13 mouse cellular contexts compared by ENCODE assay signal in the genomic region with DNA sequence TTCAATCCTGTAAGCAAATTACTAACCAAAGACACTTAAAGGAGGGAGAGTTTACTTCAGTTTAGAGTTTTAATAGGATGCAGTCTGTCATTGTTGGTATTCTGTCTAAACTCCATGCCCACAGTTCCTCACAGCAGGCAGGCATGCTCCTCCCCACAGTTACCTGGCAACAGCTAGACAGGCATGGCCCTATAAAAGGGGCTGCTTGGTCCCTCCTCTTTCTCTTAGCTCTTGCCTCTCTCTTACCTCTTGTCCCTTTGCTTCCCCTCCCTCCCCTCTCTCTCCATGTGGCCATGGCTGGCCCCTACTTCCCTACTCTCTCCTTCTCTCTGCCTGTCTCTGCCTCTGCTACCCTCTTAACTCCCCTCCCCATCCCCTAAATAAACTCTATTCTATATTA.
DNase-seq lines count a peak whose midpoint lies in the region; ATAC-seq lines count a peak whose summit lies in the region.
"Had no signal": no experiment of that assay in that cellular context is flagged by ENCODE, and none has a peak within 500 bp of the region (broad histone marks: within the 10 kb centered on the region; RNA-seq: fewer than 3 reads in every experiment).

No protein-coding gene starts in this region.

- H3K27me3 ChIP-seq in forebrain, embryonic 11.5 days (ENCODE audit: control insufficient read depth, insufficient read depth, low read length) = no peaks in the 10 kb centered on the region
- no peaks in the 10 kb centered on the region for H3K27me3 ChIP-seq in hindbrain, embryonic 15.5 days
- H3K27me3 ChIP-seq in midbrain, embryonic 15.5 days (replicated peaks) = no peaks in the 10 kb centered on the region
- H3K27me3 ChIP-seq in kidney, embryonic 15.5 days = no peaks in the 10 kb centered on the region
- H3K27me3 ChIP-seq: embryonic facial prominence, embryonic 13.5 days had no signal

- H3K4me2 ChIP-seq in forebrain, embryonic 11.5 days (ENCODE audit: low read depth, low read length, severe bottlenecking) = no peak overlapping the region
- no peak overlapping the region for H3K4me2 ChIP-seq in hindbrain, embryonic 15.5 days
- no peak overlapping the region for H3K4me2 ChIP-seq in midbrain, embryonic 15.5 days
- no peak overlapping the region for H3K4me2 ChIP-seq in kidney, embryonic 15.5 days
- H3K4me2 ChIP-seq: embryonic facial prominence, embryonic 13.5 days had no signal

- peaks cover 2% of the 10 kb centered on the region; the same call in 1 of the 2 replicates for H3K4me1 ChIP-seq in forebrain, embryonic 11.5 days (replicated peaks; ENCODE audit: control insufficient read depth, insufficient read depth, low read length)
- H3K4me1 ChIP-seq in hindbrain, embryonic 15.5 days (replicated peaks) = 0 out of 2 replicates have a peak, but pooled peaks cover 3% of the 10 kb centered on the region
- peaks cover 10% of the 10 kb centered on the region; the same call in 1 of the 2 replicates for H3K4me1 ChIP-seq in midbrain, embryonic 15.5 days
- no peaks in the 10 kb centered on the region for H3K4me1 ChIP-seq in kidney, embryonic 15.5 days

- H3K9me3 ChIP-seq in forebrain, embryonic 11.5 days (ENCODE audit: control insufficient read depth, low read length) = no peaks in the 10 kb centered on the region
- no peaks in the 10 kb centered on the region for H3K9me3 ChIP-seq in hindbrain, embryonic 15.5 days
- H3K9me3 ChIP-seq in midbrain, embryonic 15.5 days = no peaks in the 10 kb centered on the region
- H3K9me3 ChIP-seq in kidney, embryonic 15.5 days (replicated peaks) = no peaks in the 10 kb centered on the region
- H3K9me3 ChIP-seq: embryonic facial prominence, embryonic 13.5 days had no signal

- no peaks in the 10 kb centered on the region for H3K36me3 ChIP-seq in forebrain, embryonic 11.5 days (ENCODE audit: control insufficient read depth, insufficient read depth, low read length)
- no peaks in the 10 kb centered on the region for H3K36me3 ChIP-seq in hindbrain, embryonic 15.5 days
- H3K36me3 ChIP-seq in midbrain, embryonic 15.5 days (replicated peaks) = no peaks in the 10 kb centered on the region
- H3K36me3 ChIP-seq in kidney, embryonic 15.5 days = no peaks in the 10 kb centered on the region
- H3K36me3 ChIP-seq: embryonic facial prominence, embryonic 13.5 days had no signal

- peak; percentile 96 for ATAC-seq in forebrain, embryonic 11.5 days (replicated peaks; ENCODE audit: low FRiP score)
- ATAC-seq in hindbrain, embryonic 15.5 days (ENCODE audit: low FRiP score, low read depth) = peak; percentile 70; the same call in 1 of the 2 replicates
- peak; percentile 69 for ATAC-seq in midbrain, embryonic 15.5 days (replicated peaks)
- no peak for ATAC-seq in kidney, embryonic 15.5 days (replicated peaks; ENCODE audit: low FRiP score)
- ATAC-seq: CD4-positive, CD25-positive, alpha-beta regulatory T cell, adult 4 months had no signal

- no peak overlapping the region for H3K4me3 ChIP-seq in forebrain, embryonic 11.5 days (ENCODE audit: low read depth, low read length)
- H3K4me3 ChIP-seq in hindbrain, embryonic 15.5 days = no peak overlapping the region
- H3K4me3 ChIP-seq in midbrain, embryonic 15.5 days = no peak overlapping the region
- H3K4me3 ChIP-seq in kidney, embryonic 15.5 days (replicated peaks) = no peak overlapping the region
- H3K4me3 ChIP-seq: embryonic facial prominence, embryonic 13.5 days had no signal

- DNase-seq in embryo, embryonic 10 days (ENCODE audit: low spot score) = peak; percentile 68
- peak; percentile 79 for DNase-seq in forebrain, embryonic 11.5 days (ENCODE audit: low spot score)
- DNase-seq in kidney, postnatal 14 days = no peak
- DNase-seq in left cerebral cortex, adult 8-10 months (ENCODE audit: low spot score in 2 of 2) = no peak
- DNase-seq in urinary bladder, postnatal 4 days (ENCODE audit: low spot score in 2 of 2) = no peak
- DNase-seq: adrenal gland, adult 8-10 months; kidney, postnatal 25 days; right cerebral cortex, postnatal 4 days had no signal

- H3K9ac ChIP-seq in forebrain, embryonic 11.5 days (ENCODE audit: low read length) = no peak overlapping the region
- no peak overlapping the region for H3K9ac ChIP-seq in hindbrain, embryonic 15.5 days
- no peak overlapping the region for H3K9ac ChIP-seq in midbrain, embryonic 15.5 days
- no peak overlapping the region for H3K9ac ChIP-seq in kidney, embryonic 15.5 days
- H3K9ac ChIP-seq: embryonic facial prominence, embryonic 13.5 days had no signal

- no peak overlapping the region for H3K27ac ChIP-seq in forebrain, embryonic 11.5 days (ENCODE audit: low read depth, low read length)
- H3K27ac ChIP-seq in hindbrain, embryonic 15.5 days (replicated peaks) = no peak overlapping the region
- H3K27ac ChIP-seq in midbrain, embryonic 15.5 days = no peak overlapping the region
- no peak overlapping the region for H3K27ac ChIP-seq in kidney, embryonic 15.5 days
- H3K27ac ChIP-seq: embryonic facial prominence, embryonic 13.5 days had no signal

Comparison
In these comparisons a context has a peak if more than half of its experiments do, and no peak if none do; other contexts are left out.
1. DNase-seq: peak in embryo, embryonic 10 days (single experiment) and forebrain, embryonic 11.5 days (single experiment); none in kidney, postnatal 14 days (single experiment), left cerebral cortex, adult 8-10 months (0 of 2) and urinary bladder, postnatal 4 days (0 of 2).